Mouse (Mus musculus) lung, postnatal 36 days (tissue): ENCODE measurements around the gene 4931409K22Rik.
"Not testable (repeated sequence)": the region's sequence is repeated elsewhere in the genome, so short reads cannot be mapped to it uniquely, and the experiment has no call there.

Experiments used
- DNase-seq: peaks from one replicate; pipeline ENCODE4 v3.0.0; 2022; ENCODE audit warnings: mixed read lengths

The 4931409K22Rik gene

DNA sequence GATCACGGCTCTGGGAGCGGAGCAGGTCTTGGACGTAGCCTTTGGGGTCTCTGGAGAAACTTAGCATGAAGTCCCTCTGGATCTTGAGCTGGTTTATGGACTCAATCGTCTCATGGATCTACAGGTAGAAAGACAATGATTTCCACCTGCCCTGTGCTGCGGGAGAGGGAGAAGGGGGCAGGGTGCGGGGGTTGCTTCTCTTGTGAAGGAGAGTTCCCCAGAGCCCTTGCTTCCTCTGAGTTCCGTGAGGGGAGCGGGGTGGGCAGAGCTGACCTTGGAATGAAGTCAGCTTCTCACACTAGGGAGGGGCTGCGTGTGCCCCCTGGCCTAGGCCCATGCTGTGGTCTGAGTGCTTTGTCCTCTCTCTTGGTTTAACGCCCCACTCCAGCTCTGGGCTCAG lies 36.6 kb upstream of the 4931409K22Rik start:
- DNase-seq = no peak

DNA sequence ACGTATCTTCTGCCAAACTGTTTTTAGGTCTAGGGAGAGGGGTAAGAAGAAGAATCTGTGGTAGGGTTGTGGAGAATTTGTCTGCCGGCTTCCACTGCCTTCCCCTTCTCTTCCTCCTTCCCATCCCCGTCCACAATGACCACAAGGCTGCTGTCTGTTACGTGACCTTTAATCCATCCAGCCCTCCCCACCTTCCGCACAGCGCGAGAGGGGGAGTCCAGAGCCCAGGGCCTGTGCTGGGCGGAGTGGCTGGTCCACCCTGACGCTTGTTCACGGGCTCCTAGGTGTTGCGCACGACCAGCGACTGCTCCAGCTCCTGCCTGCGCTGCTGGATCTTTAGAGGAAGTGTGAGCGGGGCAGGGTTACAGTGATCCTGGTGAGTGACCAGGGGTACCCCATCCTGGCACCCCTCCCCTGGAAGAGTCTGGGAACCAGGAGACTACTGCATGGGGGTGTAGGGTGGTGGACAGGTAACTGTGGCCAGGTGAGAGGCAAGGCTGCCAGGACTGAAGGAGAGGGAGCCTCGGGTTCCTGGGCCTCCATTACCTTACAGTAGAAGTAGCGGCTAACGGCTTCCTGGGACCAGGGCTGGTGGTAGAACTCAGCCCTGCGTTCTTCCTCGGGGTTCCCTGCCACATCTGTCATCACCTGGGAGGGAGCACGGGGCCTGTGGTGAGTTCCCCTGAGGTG lies 36.0 kb upstream of the 4931409K22Rik start:
- DNase-seq = no peak

DNA sequence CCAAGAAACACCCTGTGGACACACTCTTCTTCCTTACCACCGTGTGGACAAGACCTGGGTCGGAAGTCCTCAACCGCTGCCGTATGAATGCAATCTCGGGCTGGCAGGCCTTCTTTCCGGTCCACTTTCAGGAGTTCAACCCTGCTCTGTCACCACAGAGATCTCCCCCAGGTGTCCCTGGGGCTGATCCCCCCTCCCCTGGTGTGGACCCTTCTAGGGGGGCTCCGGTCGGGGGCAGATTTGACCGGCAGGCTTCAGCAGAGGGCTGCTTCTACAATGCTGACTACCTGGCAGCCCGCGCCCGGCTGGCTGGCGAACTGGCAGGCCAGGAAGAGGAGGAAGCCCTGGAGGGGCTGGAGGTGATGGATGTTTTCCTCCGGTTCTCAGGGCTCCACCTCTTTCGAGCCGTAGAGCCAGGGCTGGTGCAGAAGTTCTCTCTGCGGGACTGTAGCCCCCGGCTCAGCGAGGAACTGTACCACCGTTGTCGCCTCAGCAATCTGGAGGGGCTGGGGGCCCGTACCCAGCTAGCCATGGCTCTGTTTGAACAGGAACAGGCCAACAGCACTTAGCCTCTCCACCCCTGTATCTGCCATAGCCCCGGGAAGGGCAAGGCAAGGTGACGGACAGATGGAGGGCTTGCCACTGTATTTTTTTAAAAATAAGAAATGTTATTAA lies 35.3 kb upstream of the 4931409K22Rik start:
- no peak for DNase-seq

DNA sequence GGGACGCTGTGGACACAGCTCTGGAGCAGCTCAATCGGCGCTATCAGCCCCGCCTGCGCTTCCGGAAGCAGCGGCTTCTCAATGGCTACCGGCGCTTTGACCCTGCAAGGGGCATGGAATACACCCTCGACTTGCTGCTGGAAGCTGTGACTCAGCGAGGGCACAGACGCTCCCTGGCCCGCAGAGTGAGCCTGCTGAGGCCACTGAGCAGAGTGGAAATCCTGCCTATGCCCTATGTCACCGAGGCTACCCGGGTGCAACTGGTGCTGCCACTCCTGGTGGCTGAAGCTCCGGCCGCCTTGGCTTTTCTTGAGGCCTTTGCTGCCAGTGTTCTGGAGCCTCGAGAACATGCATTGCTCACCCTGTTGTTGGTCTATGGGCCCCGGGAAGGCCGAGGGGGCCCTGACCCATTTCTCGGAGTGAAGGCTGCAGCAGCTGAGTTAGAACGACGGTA lies 34.7 kb upstream of the 4931409K22Rik start:
- DNase-seq = no peak

DNA sequence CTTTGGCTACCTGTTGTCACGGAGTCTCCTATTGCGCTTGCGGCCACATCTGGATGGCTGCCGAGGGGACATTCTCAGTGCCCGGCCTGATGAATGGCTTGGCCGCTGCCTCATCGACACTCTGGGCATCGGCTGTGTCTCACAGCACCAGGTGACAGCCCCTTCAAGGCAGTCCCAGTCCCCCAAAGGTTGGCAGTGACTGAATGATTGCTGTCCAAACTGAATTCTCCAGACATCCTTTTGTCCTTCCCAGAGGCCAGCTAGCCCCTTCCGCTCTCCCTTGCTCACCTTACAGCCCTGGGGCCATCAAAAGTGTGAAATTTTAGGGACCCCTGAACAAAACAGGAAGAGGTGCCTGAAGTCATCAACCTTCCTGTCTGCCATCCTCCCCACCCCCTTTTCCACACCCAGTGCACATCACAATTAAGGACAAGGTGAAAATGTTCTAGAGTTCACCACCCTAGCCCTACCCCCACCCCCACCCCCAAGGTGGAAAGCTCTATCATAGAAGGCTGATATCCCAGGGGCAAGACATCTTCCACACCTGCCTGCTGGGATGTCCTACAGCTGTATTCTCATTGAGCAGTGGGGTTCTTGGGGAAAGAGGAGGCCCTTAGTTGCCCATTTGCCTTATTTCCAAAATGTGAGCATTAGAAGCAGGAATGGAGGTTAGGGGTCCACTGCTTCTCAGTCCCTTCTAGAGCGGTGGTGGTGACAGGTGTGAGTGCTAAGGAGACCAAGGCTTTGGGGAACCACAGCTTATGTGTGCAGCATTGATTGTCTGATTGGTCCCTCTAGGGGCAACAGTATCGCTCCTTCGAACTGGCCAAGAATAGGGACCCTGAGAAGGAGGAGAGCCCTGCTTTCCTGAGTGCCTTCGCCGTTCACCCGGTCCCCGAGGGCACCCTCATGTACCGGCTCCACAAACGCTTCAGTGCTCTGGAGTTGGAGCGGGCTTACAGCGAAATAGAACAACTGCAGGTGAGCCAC lies 33.2 kb upstream of the 4931409K22Rik start:
- DNase-seq = no peak

DNA sequence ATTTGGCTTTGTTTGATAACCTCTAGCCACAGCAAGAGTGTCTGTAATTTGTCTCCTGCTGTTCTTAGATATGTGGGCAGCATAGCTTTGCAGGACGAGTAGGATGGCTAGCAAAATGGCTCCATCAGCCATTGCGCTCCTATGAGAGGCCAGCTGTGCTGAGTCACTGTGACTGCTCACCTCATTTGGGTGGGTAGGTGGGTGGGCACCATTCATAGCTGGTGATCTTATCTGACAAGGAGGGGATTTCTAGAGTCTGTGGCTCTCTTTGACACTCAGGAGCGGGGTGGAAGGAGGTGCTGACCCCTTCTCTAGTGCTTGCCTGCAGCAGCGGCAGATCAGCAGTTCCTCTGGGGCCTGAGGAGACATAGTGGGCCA lies 30.6 kb upstream of the 4931409K22Rik start:
- DNase-seq = no peak

DNA sequence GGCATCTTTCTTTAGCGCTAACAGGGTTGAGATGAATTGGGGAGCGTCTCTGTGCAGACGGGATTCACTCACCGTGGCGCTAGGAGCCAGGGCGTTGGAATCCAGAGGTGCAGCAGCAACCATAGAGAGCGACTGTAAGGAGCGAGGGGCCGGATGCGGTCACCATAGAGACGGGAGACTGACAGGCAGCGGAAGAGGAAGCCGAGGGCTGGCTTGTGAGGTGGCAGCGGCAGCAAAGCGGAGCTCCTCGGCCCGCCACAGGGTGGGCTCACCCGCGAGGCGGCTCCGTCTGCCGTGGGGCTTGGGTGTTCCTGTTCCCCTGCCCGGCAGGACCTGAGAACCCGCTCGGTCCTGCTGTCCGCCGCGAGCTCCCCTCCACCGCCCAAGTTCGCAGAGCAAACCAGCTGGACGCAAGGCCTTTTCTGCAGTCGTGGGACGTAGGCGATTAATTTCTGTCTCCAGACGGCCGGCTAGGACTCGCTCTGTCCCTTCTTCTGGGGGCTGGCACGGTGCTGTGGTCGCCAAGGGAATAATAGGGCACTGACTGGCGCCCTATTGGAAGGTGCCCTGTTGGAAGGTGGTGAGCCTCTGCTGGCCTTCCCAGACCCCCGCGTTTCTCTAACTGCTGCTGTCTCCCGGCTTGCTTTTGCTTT lies 30.1 kb upstream of the 4931409K22Rik start, which contains the start of gene Chpf2:
Chpf2 (plus strand) TSS at position 195 of the 653 bp plus-strand sequence.
- peak; percentile 89 for DNase-seq

DNA sequence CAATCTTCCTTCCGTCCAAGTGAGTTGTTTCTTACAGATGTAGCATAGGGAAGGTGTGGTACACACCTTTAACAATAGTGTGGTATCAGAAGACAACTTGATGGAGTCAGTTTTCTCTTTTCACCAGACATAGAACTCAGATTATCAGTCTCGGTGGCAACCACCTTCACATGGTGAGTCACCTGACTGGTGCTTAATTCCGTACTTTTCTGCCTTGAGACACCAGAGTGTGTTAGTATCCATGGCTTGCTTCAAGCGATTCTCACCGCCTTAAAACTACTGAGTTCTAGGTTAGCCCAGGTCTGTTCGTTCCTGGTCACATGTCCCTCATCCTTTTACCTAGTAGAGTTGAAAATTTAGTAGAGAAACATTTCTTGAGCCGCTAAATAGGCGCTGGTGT lies 29.5 kb upstream of the 4931409K22Rik start:
- no peak for DNase-seq

DNA sequence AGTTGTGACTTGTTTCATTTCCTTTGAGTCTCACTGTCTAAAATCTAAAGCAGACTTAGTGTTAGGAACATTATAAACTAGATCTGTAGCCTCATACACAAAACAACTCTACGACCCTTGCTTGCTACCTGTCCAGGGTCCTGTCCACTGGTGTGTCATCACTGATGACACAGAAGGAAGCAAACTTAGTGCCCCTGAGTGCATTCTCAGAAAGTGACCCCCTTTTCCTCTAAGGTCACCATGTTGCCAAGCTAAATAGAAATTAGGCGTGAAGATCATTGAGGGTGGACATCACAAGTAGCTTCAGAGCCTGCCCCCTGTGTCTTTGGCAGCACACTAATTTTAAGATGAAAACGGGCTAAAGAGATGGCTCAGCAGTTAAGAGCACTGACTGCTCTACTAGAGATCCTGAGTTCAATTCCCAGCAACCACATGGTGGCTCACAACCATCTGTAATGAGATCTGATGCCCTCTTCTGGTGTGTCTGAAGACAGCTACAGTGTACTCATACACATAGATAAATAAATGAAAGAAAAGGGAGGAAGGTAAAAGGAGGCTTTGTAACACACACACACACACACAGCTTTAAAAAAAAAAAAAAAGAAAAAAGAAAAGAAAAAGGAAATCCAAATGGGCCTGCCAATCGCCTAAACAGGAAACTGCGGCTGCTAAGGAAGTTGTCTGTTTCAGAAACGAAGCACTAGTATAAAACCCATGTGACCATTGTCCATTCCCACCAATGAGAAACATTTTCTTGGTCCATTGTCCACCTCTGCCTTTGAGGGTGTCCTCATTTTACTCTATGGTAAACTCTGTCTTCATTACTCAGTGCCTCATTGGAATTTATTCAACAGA lies 21.7 kb upstream of the 4931409K22Rik start:
- no peak for DNase-seq

DNA sequence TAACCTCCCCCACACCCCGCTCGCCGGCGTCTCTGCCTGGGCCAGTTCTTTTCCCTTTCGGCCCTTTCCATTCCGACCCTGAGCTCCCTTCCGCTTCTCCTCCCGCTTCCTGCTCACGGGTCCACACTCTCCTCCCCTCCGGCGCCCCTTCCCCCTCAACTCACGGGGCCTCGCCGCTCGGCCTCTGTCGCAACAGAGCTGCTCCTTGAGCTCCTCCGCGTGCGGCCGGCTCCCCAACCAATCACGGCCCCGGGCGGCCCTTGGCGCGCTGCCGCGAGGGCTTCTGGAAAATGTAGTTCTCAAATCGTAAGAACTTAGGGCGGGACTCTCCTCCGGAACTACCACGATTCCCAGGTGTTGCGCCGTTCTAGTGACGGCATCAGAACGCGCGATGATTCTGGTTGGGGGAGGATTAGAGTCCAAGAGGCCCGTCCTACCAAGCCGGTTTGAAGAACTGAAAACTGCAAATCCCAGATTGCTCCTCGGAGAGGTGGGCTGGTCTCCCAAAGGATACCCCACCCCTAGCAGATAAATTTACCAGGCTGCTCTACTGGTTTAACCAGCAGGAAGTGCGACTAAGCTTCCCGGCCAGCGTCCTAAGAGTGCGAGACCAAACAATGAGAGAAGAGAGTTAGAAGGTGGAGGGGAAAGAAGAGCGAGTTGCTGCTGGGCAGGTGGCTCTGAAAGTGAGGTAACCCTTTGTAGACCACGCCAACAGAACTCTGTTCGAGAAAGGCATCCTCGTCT lies 20.7 kb upstream of the 4931409K22Rik start, which contains the start of gene Abcf2:
Abcf2 (minus strand) TSS at position 285 of the 747 bp plus-strand sequence.
- peak; percentile 100 for DNase-seq

DNA sequence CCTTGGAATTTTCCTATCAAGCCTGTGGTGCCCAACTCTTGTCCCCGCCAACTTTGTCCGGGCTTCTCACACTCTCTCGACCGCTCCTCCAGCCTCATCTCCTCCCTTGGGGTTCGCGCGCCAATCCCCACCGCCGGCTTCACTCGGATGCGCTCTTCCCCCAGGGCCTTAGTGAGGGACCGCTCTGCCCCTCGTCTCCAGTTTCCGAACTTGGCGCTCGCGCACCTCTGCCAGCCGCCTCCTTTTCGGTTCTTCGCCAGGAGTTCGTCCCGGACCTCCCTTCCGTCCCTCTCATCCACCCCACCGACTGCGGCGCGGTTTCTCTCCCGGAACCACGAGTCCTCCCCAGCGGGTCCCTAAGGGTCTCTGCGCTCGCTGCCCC lies 20.2 kb upstream of the 4931409K22Rik start:
- DNase-seq = no peak

DNA sequence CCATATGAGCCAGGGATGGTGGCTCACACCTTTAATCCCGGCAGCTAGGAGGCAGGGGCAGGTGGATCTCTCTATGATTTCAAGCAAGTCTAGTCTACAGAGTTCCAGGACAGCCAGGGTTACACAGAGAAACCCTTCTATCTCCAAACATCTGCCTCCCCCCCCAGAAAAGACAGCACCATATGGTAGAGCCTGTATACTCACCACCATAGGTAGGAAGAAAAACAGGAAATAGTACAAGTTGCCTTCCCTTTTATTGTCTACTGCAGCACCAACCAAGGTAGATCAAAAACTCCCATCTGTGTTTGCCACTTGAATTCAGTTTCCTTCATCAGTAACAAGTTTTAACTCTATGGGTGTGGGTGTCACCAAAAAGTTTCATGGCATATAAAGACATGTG lies 19.3 kb upstream of the 4931409K22Rik start:
- DNase-seq = no peak

DNA sequence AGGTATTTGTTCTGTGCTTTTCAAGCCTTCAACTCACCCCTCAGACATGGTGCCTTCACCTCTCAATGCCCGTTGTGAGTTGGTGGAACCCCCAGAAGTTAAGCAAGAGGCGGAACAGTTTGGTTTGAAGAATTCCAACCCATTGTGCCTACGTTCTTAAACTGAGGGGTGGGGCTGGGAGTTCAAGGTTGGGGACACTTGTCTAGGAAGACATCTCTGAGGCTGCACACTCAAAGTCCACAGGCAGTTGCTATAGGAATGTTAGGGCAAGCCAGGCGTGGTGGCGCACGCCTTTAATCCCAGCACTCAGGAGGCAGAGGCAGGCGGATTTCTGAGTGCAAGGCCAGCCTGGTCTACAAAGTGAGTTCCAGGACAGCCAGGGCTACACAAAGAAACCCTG lies 1.3 kb downstream of the 4931409K22Rik start:
- DNase-seq = not testable (repeated sequence)

DNA sequence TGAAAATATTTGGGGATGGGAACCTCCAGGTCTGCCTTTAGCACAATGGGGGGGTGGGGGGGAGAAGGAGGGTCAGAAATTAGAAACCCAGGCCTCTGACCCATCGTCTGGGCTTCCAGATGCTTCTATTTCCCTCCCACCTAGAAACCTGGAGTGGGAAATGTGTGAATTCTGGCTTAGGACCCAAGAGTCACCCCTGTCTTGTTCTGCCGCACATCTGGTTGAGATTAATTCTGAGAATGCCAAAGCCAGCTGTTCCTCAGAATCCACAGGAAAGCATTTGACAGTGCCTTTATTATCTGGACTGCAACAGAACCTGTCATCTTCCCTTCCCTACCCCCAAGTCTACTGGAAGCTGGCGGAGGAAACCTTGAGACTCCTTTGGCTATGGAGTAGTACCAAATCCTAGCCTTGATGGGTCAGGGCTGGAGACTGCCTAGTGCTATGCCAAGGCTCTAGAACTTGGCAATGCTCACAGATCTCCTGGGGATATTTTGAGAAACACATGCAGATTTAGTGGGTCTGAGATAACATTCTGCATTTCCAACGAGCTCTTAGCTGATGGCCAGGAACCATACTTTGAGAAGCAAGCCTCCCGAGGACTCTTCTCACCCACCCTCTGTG lies 2.9 kb downstream of the 4931409K22Rik start:
- DNase-seq = no peak

DNA sequence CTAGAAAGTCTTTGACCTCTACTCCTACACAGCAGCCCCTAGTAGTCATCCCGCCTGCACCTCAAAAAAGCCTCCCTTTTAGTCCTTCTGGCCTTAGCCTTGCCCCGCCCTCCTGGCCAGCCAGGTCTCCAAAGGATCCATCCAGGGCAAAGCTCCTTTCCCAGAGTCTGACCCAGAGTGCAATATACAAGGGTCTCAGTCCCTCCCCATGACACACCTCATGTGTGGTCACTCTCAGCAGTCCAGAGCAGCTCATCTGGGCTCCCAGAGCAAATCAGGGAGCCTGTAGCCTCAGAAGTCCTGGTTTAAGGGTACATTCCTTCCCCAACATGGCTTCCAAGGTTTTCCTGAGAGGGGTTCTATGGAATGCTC lies 5.3 kb downstream of the 4931409K22Rik start:
- DNase-seq = no peak

DNA sequence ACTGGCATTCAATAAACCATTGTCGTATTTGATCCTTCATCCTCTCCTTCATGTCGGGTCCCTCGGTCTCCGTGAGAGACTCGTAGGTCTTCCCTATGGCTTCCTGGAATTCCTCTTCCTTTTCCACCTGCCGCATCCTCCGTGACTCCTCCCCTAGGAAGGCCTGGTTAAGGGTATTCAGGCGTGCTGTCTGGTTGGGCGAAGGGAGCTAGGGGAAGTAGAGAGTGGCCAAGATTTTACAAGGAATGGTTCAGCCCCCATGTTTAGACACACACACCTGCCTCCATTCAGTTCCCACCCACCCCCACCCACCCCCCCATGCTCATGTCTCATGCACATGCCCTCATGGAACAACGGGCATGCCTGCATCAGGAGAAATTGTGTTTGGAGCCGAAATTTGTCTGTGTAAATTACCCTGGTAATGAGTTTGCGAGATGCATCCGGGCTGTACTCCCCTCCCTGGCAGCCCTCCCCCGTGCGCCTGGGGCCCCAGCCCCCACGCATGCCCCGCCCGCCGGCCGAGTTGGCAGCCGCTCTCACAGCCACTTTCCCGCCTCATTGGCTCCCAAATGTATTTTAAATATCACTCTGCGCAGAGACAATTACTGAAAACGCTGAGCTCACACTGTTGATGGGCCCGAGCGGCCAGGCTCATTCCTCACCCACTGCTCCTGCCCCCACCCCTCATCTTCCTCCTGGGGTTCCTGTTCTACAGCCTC lies 5.9 kb downstream of the 4931409K22Rik start:
- DNase-seq = peak; percentile 10

DNA sequence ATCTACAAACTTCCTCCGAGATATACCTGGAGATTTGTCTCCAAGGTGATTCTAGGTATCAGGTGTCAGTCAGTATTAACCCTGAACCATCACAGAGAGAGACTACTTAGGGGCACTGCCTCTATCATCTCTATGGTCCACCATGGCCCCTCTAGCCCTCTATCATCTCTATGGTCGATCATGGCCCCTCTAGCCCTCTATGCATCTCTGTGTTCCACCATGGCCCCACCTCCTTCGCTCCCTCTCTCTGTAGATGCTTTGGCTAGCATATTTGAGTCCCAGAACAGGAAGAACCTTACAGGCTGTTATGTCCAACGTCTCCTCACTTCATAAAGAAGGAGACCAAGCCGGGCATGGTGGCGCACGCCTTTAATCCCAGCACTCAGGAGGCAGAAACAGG lies 14.0 kb downstream of the 4931409K22Rik start:
- DNase-seq = no peak

DNA sequence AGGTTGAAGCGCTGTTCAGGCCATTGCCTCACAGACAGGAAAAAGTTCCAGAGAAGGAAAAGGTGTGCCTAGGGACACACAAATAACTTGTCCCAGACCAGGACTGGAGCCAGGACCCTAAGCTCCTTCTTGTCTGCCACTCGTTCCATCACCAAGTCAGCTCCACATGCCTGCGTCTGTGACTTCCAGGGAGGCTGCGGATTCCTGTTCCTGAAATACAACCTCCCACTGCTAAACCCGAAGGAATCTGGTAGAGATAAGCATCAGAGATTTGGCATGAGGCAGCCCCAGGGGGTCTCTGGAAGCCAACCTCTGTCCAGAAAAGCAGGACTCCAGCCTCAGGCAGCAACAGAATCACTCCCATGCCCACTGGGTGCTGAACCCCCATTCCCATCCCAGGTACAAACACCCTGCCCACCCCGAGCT lies 15.5 kb downstream of the 4931409K22Rik start:
- DNase-seq = no peak

DNA sequence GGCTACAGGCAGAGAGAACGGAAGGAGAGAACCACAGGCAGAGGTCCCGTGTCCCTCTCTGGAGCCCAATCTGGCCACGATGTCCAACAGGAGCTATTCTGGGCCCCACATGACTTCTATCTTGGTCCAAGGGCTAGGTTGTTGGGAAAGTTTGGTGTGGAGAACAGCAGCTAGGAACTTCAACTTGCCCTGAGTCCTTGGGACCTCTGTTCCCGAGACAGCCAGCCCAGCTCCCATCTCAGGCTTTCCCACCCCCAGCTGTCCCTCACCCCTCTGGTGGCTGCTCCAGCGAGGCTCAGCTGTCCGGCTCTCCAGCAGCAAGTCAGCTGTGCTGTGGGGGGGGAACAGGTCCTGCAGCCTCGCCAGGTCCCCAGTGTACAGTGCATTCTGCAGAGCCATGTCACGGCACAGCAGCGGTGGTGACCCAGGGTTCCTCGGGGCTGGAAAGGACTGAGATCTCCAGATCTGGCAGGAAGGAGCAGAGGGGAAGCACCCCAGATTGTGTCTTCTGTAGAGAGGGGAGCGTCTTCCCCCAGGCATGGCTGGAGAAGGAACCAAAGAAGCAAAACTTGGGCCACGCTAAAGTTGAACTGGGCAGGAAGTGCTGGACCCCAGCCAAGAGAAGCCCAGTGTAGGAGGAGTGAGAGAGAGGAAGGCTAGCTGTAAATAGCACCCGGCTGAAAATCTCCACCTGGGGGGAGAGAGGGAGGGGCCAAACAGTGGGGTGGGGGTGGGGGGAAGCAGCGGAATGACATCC lies 16.0 kb downstream of the 4931409K22Rik start, which contains the start of gene Asb10:
Asb10 (minus strand) TSS at position 592 of the 757 bp plus-strand sequence.
- peak; percentile 51 for DNase-seq
